Mouse (Mus musculus) heart, postnatal 10 days (tissue): ENCODE measurements around the gene Mcrip1. TPM values are rescaled to one million over a fixed set of nuclear protein-coding genes. Genes with fewer than 3 reads are reported as not detected.
"Not testable (repeated sequence)": the region's sequence is repeated elsewhere in the genome, so short reads cannot be mapped to it uniquely, and the experiment has no call there.

Experiments used
- DNase-seq, 2 experiments: peaks; one replicate each; pipeline ENCODE4 v3.0.0; 2021
- intact Hi-C: fragments of 180-260 bp; cut with DNase I; formaldehyde crosslinking; loops from one replicate; pipeline ENCODE4 v1.15.1; 2025
- total RNA-seq, 2 experiments: library from RNA; stranded (reverse); gene quantifications; 2 replicates each; pipeline ENCODE4 v1.2.3; 2021

The Mcrip1 gene
- total RNA-seq, 2 experiments from 2014 or later = 70.5 to 72.7 TPM

DNA sequence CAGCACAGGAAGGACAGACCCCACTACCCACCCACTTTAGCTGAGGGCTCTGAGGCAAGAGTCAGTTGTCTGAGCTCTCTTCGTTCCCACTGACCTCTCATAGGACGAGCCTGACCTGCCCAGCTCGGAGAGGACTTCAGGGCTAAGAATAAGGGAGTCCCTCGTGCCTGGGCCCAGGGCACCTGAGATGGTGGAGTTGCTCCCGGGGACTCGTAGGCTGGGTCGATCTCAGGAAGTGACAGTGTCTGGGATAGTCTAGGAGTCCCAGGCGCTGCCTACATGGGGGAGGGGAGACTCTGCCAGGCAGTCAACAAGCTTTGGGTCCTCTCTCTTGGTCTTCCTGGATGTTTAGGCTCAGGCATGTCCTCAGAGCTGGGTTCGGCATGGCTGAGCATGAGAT is 29.0 kb downstream of the Mcrip1 start:
- intact Hi-C loops = loop anchor here (2.0 kb wide), 2 partner anchors 18 to 28 kb away; partner anchors contain the start of gene Mcrip1

DNA sequence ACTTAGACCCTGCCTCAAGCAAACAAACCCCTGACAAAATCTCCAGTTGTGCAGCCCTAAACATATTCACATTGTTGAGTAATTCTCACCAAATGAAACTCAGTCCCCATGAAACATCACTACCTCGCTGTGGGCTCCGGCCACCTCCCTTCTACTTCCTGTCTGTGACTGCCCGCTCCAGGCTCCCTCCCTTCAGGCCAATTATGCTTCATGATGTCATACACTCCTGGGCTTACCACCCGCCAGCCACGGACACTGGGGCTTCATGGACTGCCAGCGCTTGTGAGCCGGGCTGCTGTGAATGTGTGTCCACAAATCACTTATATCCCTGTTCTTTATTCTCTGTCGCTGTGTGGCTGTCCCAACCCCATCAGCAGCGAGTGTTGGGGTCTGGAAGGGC is 29.8 kb downstream of the Mcrip1 start:
- intact Hi-C loops = loop anchor here (2.0 to 10.0 kb wide), 4 partner anchors 19 to 255 kb away; partner anchors contain the start of genes Mcrip1 and P4hb
- DNase-seq = peak; percentile 85 to 87

More for the DNA sequence above, 29.0 kb downstream of the Mcrip1 start:
- DNase-seq = peak in 1 of 2 experiments; percentile 36

DNA sequence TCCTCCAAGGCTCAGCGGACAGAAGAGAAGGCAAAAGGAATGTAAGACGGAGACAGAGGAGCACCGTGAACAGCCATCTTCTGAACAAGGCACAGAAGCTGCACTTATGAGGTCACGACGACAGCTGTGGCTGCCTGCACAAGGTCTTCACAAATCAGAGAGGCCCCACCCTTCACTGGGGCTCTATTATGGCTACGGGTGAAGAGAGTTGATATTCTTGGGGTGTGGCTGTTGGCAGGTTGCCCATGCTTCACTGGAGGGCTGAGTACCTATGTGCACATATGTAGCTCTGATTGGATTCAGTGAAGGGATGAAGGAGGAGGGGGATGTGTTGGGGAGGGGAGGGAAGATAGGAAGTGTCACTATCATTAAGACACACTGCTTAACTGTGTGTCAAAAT is 31.0 kb downstream of the Mcrip1 start:
- intact Hi-C loops = loop anchor here (2.0 to 10.0 kb wide), 2 partner anchors 54 to 256 kb away; partner anchors contain the start of gene P4hb
- peak in 1 of 2 experiments; percentile 32 for DNase-seq

DNA sequence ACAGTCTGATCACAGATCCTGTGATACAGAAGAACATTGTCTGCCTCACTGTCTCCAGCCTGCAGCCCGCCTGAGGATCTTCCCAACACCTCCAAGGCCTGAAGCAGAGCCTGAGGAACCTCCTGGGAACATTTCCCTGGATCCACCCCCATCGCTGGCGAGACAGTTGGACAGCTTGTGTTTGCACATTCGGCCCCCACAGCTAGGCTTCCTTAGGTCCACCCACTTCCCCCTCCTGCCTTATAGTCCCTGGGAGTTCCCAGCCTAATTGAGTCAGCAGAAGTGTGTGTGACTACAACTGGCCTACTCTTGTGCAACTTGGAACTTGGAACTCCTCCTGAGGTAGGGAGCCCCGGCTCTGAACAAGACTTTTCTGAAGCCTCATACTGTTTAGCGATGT is 31.5 kb downstream of the Mcrip1 start:
- intact Hi-C loops = loop anchor here (2.0 to 10.0 kb wide), 2 partner anchors 55 to 257 kb away; partner anchors contain the start of gene P4hb

DNA sequence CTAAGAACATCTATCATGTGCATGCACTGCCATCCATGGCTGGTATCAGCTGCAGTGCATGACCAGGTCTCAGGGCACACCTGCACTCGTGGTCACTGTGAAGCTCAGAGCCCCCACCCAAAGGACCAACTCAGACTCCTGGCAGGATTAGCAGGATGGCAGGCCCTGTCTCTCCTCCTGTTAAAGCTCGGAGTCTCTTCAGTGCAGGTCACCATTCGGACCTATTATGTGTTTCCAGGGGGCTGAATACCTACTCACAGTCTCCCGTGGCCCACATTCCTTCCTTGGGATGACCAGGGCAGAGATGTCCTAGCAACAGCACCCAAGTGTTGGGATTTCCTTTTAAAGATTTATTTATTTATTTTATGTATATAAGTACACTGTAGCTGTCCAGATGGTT is 32.4 kb downstream of the Mcrip1 start:
- DNase-seq = no peak
- intact Hi-C loops = loop anchor here (2.0 to 10.0 kb wide), 2 partner anchors 62 to 258 kb away; no protein-coding TSS in a partner anchor

More for the DNA sequence above, 31.5 kb downstream of the Mcrip1 start:
- DNase-seq = peak; percentile 66 to 67

DNA sequence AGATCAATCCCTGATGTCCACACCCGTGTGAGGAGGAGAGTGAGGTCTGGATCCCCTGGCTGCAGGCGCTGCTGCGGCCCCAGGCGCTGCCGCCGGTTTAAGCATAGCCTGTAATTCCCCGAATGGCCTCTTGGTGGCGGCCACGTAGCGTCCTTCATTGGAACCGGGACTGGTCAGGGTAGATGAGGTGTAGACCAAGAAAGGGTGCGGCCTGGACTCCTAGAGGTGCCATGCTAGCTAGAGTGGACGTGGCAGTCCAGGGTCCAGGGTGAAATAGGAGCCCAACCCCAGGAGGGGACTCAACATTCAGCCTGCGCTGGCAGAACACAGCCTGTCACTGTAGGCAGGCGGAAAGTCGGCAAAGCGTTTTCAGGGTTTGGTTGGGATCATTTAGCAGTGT is 33.9 kb downstream of the Mcrip1 start:
- DNase-seq = peak; percentile 94 to 95
- intact Hi-C loops = loop anchor here (2.0 to 10.0 kb wide), 4 partner anchors 63 to 259 kb away; no protein-coding TSS in a partner anchor

DNA sequence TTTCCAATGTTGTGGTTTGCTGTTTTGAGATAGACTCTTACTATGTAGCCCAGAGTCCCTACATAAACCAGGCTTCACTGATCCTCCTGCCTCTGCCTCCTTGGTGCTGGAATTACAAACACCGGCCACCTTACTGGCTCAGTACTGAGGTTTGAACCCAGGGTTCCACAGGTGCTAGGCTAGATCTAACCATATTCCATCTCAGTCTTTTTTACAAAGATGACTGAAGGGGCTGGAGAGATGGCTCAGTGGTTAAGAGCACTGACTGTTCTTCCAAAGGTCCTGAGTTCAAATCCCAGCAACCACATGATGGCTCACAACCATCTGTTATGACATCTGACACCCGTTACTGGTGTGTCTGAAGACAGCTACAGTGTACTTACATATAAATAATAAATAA is 35.3 kb downstream of the Mcrip1 start:
- not testable (repeated sequence) for DNase-seq
- intact Hi-C loops = loop anchor here (2.0 to 10.0 kb wide), 3 partner anchors 99 to 261 kb away; no protein-coding TSS in a partner anchor

DNA sequence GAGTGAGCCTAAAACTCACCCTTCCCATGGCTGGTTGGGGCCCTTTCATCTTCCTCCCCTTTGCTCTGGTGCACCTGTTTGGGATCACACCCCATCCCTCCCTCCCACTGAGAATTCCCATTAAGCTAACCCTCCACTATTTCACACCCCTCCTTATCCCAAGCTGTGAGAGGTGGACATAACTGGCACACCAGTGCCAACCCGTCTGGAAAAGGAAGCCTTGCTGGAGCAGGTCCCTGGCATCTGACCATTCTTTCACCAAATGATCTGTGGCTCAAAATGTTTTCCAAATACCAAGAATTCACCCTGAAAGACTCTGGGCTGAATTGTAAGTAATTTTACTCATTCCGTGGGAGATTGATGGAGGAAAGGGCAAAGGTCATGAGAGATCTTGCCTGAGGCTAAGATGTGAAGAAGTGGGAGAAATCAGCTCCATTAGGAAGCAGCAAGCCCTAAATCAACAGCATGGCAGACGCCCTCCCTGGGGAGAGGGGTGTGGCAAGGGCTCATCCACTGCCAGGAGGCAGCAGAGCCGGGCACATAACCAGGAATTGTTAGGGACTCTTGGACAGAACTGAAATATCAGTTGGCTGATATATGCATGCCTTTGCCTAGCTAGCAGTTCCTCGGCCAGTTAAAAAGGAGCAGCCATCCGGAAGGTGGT is 36.6 kb downstream of the Mcrip1 start:
- intact Hi-C loops = loop anchor here (10.0 kb wide), 1 partner anchor 262 kb away; no protein-coding TSS in a partner anchor
- DNase-seq = peak; percentile 38 to 40

DNA sequence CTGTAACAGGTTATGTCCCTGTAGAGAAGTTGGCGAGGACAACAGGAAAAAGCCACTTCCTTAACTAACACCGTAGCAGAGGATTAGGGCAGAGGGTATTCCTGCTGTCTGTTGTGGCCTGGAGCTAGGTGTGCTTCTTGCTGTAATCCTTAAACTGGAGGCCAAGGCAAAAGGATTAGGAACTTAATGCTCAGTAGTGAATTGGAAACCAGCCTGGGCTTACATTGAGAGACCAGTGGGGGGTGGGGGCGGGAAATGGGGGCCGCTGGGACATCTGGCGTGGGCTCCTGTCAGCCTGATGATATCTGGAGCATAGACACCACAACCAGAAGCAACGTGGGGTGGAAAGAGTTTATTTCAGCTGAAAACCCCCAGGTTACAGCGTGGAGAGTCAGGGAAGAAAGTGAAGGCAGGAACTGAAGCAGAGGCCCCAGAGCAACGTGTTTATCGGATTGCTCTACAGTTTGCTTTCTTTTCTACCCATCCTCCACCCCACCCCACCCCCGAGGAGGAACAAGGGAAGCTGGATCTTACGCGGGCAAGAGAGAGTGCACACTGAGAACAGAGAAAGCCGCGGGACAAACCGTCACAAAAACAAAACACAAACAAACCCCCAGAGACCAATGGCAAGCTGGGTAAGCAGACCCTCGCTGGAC is 39.0 kb downstream of the Mcrip1 start:
- intact Hi-C loops = loop anchor here (2.0 to 10.0 kb wide), 2 partner anchors 18 to 264 kb away; no protein-coding TSS in a partner anchor

DNA sequence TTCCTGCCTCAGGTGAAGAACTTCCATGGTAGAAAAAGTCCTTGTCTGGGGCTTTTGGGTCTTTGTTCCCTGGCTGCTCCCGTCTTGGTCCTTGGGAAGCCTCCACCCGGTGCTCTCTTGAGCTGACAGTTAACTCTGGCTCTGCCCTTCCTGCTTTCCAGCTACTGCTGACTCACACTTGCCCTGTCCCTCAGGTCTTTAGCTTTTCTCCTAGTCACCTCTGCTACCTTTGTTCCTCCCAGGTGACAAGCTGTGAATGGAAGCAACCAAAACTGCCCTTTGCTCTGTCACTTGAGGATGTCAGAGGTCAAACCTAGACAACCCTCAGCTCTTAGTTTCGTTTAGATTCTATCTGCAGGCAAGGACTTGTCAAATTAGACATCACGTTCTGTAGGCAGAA is 39.6 kb downstream of the Mcrip1 start:
- intact Hi-C loops = loop anchor here (2.0 to 10.0 kb wide), 2 partner anchors 17 to 265 kb away; no protein-coding TSS in a partner anchor
- DNase-seq = no peak

More for the DNA sequence above, 39.0 kb downstream of the Mcrip1 start:
- DNase-seq = peak in 1 of 2 experiments; percentile 38

DNA sequence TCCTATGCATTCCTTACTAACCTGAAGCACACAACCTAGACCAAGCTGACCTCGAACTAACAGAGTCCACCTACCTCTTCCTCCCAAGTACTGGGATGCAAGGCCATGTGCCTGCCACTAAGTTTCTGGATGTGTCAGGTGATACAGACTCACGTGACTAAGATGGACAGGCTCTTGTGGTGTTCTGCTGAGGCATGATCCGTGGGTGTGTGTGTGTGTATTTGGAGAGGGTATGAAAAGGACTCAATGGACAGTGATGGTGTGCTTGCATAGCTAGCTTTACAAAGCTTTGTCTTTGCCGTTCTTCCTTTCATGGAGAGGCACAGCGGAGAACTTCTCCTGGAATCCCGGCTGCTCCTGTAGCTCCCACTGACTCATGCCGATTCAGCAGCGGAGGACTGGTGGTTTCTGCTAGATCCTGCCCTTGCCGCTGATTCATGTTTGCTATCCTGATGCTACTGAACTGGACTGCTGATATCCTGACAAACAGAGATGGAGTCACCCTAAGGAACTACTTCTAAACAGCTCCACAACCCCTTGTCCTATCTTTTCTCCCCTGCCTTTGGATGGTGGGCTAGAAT is 41.1 kb downstream of the Mcrip1 start:
- intact Hi-C loops = no loop called here
- no peak for DNase-seq

DNA sequence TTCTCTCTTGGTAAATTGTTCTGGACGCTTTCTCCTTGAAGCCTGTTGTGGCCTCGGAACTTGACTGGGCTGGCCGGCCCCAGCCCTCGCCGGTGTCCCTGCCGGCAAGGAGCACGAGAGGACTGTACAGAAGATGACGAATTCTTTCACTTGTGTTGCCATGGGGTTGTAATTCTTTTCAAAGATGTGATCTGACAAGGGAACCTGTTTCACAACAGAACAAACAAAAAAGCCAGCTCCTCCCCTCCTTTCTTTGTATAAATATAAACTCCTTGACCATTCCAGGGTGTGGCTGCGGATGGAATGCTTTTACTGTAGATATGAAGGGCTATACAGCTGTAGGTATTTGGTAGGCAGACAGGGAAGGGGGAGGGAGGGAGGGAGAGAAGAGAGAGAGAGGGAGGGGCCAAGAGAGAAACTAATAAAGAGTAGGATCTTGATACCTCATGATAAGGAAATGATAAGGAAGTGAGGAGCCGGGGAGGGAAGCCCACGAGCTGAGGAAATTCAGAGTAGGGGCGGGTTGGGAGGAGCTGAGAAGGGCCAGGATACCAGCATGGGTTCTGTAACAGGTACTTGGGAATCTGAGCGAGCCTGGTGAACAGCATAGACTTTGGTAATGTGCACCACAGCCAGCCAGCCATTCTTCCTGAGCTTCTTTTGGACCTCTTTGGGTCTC is 41.8 kb downstream of the Mcrip1 start:
- intact Hi-C loops = no loop called here
- DNase-seq = no peak

DNA sequence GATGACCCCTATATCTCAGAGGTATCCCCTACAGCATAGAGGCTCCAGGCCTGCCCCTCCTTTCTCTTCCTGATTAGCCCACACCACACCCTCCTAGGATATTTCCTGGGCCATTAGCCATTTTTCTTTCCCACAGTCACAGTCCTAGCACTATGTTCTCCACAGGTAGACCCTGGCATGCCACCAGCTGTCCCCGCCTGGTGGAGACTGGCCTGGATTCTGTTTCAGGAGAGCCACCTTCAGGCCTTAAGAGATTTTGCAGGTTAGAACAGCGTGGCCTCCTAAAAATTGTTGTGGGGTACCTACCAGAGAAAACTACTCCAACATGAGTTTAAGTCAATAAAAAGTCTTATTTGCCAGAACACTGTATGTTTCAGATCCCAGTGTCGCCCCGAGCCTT is 42.6 kb downstream of the Mcrip1 start:
- intact Hi-C loops = no loop called here
- no peak for DNase-seq

DNA sequence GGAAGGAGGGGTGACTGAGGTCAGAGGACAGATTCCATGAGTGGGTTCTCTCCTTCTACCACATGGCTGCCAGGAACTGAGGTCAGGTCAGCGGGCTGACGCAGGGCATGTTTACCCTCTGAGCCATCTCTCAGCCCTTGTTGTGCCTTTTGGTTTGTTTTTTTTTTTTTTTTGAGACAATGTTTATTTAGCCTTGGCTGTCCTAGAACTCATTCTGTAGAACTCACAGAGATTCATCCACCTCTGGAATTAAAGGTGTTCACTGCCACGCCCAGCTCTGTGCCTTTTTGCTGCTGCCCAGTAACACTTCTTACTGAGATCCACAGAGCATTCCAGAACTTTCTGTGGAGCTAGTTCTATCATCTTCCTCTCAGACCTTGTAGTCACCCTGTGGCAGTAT is 43.9 kb downstream of the Mcrip1 start:
- DNase-seq = no peak
- intact Hi-C loops = no loop called here

DNA sequence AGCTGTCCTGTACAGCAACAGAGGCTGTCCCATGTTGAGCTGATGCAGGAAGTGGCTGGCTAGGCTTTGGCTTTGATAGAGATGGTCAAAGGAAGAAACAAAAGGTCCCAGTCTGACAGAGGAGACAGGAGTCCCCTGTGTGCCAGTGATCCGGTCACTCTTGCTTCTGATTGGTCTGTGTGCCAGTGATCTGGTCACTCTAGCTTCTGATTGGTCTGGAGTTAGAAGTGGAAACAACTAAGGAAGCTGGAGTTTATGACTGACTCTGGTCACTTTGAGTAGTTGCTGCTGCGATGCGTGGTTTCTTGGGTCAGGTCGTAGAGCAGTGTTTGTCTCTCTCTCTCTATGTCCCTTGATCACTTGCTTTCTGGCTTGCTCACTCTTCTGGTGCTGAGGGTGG is 47.8 kb downstream of the Mcrip1 start:
- intact Hi-C loops = no loop called here
- DNase-seq = no peak

DNA sequence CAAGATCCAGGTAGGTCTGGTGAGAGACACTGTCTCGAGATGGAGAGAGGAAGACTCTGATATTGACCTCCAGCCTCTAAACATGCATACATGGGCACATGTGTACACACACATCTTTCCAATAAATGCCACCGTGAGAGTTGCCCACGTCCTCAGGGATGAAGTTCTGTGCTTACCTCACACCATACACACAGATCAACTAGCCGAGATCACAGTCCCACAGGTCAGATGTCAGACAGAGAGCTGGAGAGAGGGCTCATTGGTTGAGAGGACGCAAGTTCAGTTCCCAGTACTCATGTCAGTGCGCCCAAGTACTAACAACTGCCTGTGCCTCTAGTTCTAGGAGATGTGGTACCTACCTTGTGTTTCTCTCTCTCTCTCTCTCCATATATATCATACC is 48.5 kb downstream of the Mcrip1 start:
- no peak for DNase-seq
- intact Hi-C loops = no loop called here

DNA sequence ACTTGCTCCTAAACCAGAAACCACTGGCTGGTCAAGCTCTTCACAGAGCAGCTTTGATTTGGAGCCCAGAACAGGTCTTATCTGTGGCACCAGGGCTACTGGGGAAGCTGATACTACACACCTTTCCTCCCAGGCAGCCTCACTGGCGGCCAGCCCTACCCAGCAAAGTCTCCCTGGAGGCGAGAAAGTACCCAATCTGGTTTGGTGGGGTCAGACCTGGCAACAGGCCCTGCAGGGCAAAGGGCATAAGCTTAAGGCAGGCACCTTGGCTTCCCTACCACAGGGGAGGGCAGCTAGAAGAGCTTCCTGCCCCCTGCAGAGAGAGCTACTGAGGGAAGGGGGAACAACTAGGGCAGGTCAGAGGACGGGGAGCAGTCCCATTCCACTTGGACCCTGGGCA is 49.2 kb downstream of the Mcrip1 start:
- intact Hi-C loops = no loop called here
- DNase-seq = no peak

DNA sequence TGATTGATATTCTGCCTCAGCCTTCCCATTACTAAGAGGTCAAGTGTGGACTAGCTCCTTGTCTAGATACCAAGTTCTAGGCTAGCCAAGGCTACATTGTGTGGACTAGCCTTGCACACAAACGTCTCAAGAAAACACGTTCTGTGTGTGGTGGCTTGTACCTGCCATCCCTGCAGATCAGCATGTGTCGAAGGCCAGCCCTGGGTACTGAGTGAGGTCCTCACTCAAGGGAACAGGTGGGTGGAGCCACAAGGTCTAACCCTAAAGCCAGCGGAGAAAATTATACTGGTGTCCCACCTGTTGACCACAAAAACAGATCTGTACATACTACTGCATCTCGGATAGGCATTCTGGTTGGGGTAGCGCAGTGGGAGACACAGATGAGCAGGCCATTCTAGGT is 49.6 kb downstream of the Mcrip1 start:
- intact Hi-C loops = no loop called here

DNA sequence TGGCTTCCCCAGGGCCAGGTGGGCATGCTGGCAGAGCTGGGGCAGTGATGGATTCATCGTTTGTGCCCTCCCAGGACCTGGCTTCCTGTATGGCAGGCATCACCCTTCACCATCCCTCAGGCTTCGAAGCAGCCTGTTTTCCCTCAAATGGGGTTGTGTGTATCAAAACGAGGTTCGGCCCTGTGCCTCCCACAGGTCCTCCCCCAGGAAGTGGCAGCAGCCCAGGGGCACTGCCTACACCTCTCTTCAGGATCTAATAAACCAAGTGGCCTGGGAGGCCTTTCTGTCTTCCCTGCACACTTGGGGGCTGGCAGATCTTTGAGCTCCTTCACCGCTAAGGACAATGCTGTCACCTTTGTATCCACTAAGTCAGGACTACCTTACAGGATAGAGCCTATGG is 50.6 kb downstream of the Mcrip1 start:
- no peak for DNase-seq
- intact Hi-C loops = no loop called here

More for the DNA sequence above, 49.6 kb downstream of the Mcrip1 start:
- no peak for DNase-seq

DNA sequence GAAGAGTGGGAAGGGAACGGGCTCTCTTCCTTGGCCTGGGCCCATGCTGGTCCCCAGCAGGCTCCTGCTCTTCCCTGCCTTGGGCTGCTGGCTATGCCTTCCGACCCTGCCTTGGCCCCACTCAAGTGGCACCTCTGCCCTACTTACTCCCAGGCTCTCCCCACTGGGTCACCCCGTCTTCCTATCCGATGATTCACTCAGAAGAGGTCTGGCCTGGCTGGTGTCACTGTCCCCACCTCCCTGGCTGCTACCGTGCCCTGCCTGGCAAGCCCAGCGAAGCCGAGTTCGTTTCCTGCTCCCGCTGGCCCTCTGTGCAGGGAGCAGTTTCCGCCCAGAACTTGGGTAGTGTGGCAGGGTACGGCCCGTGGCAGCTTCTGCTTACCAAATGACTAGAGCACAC is 51.3 kb downstream of the Mcrip1 start:
- intact Hi-C loops = no loop called here
- no peak for DNase-seq

DNA sequence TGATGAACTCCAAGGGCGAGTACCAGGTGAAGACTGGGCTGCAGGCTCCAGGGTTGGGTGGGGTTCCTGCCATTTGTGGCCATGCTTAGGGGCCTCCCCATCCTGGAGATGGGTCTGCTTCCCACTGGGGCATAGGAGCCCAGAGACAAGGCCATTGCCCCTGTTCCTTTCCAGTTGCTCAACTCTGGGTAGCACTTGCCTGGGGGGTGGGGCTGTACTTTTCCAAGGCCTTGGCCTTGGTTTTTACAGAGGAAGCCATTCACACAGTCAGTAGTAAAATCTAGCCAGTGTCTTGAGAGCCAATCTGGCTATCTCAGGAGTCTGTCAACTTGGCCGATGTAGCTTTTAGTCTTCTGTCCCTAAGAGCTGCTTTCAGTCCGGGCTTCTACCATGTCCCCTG is 52.1 kb downstream of the Mcrip1 start:
- intact Hi-C loops = no loop called here
- no peak for DNase-seq
